Mouse (Mus musculus): ENCODE data around the gene Esm1.

Esm1 gene

DNA sequence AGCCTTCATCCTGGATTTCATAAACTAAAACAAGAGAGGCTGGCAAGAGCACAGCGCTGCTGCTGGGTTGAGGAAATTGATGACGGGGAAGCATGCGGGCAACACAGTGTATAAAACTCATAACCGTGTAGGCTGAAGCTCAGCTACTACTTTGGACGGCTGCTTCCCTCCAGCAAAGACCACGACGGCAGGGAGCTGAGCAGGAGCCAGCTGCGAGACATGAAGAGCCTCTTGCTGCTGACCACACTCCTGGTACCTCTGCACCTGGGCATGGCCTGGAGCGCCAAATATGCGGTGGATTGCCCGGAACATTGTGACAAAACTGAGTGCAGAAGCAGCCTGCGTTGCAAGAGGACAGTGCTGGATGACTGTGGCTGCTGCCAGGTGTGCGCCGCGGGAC, at the start of gene Esm1:
Esm1 (plus strand) TSS at position 36 of the 400 bp plus-strand sequence.
- no peak for DNase-seq (ENCODE audit: extremely low read depth, insufficient read length, low spot score)

DNA sequence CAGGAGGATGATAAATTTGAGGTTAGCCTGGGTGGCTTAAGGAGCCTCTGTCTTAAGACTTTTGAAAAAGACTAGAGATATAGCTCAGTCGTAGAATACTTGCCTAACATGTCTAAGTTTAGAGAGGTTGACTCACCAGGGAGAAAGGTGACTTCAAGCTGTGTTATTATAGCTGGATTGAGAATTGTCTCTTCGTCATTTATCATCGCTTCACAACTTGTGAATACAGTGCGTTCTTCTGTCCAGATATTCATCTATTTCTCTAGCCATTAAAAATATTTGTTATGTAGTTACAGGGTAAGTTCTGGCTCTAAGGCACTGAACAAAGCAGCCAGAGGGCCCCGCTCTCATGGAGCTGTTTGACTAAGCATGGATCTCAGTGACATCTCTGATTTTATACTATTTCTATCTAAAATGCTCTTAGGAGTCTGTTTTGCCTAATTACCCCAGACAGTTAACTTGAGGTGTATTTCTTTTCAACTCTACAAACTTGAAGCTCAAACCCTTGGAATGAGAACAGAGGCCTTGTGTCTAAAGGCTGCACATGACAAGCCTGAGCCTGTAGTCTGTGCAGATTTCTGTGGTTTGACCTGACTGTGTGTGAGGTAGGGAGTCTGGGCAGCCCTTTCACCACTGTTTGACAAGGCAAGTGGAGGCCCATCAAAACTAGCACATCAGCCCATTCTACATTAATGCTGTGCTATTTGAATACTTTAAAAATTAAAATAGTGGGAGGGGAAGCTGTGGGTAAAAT, 45.0 kb upstream of the Esm1 start:
- DNase-seq (ENCODE audit: extremely low read depth, insufficient read length, low spot score), result no peak

DNA sequence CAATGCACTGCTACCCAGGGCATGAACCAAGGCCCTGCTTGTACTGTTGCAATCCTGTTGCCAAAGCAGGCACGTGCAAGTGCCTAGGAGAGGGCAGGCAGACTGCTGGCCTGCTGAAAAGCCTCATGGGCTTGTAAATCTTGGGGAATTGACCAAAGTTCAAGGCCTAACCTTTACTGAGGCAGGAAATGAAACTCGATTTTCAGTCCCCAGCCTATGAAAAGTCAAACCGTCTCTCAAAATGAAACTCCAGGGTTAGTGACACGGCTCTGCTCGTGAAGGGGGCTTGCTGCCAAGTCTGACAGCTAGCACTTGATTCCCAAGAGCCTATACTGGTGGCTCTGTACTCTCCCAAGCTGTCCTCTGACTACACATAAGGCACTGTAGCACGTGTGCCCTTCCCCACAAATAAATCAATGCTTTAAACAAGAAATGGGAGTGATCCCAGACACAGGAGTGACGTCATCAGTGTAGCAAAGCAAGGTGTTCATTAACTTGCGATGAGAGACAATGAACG, 41.4 kb upstream of the Esm1 start:
- no peak for DNase-seq (ENCODE audit: extremely low read depth, insufficient read length, low spot score)

DNA sequence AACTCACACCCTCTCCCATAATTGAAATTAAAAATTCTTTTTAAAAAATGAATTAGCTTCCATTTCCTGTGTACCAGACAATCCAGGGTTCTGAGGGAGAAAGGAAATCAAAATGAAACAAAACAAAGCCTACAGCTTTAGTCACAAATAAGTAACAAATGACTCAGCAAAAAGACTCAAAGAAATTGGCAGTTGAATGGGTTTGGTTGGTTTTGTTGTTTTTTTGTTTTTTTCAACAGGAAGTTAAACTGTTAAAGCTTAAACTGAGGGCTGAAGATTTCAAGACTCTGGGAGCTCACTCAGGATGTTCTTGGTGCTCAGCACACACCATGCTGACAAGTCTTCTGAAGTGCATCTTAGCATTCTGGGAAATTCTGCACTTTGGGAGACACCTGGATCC, 39.2 kb upstream of the Esm1 start:
- peak; percentile 50 for DNase-seq (ENCODE audit: extremely low read depth, insufficient read length, low spot score)

DNA sequence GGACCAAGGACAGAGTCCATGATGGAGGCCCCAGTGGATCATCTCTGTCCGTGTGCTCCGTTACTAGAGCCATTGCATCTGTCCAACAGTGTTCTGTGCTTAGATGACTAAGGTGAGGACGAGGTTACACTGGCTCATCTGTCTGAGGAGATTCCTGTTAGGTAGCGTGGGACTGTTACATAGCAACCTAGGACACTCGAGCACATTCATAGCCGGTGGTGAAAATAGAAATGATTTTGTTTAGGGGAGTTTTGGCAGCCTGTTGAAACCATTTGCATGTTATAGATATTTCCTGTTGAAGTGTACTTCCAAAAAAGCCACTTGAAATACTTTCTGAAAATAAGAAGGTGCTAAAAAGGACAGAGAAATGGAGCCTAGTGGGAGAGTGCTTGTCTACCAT, 35.3 kb upstream of the Esm1 start:
- no peak for DNase-seq (ENCODE audit: extremely low read depth, insufficient read length, low spot score)

GRCm38 (mm10) chr13:113183310-113183709, 26.1 kb upstream of the Esm1 start:
- DNase-seq (ENCODE audit: extremely low read depth, insufficient read length, low spot score), result no peak

GRCm38 (mm10) chr13:113183720-113184119, 25.7 kb upstream of the Esm1 start:
- no peak for DNase-seq (ENCODE audit: extremely low read depth, insufficient read length, low spot score)

- DNase-seq (ENCODE audit: extremely low read depth, insufficient read length, low spot score), result no peak
Observed at GRCm38 (mm10) chr13:113196808-113197674, 12.4 kb upstream of the Esm1 start.

DNA sequence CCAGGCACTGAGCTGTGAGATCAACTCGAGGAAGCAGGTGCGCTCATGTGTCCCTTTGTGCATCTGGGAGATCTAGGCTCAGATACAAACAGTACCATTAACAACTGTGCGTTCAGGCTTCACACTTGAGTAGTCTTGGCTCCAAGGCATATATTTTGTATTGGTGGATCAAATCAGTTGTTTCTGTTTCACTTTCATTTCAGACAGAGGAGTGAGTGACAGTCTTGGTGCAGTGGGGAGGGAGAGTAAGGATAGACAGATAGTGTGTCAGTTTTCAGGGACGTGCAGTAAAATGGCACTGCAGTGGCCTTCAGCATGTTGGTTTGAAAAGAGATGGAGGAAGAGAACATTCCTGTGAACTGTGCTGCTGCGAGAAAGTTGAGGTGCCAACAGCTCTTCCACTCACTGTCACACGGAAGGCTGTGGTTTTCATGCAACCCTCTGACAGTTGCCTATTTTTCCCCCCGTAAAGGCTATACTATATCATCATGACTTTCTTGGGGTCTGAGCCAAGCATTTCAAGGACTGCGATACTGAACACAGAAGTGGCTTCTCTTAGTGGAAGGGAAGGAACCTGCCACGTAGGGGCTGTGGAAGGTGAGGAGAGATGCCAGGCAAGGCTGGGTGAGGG, 11.5 kb upstream of the Esm1 start:
- no peak for DNase-seq (ENCODE audit: extremely low read depth, insufficient read length, low spot score)

- DNase-seq (ENCODE audit: extremely low read depth, insufficient read length, low spot score), result no peak
Observed at GRCm38 (mm10) chr13:113199331-113199730, 10.1 kb upstream of the Esm1 start.

GRCm38 (mm10) chr13:113200726-113201125, 8.7 kb upstream of the Esm1 start:
- no peak for DNase-seq (ENCODE audit: extremely low read depth, insufficient read length, low spot score)

GRCm38 (mm10) chr13:113201631-113202030, 7.8 kb upstream of the Esm1 start:
- DNase-seq (ENCODE audit: extremely low read depth, insufficient read length, low spot score), result no peak

DNA sequence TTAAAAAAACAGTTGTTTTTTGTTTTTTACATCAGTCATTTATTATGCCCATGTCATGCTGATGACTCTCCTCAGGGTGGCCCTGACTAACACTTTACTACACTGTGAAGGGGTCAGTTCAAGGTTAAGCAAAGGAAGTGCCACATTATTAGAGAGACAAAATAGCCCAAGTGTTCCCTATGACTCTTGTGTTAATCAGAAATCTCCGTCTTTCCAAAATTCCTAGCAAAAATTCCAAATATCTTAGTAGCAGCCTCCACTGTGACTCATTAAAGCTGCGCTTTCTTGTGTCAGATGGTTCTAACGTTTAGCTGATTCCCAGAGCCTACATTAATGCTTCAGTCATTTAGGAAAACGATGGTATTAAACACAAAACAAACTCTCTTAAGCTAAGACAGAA, 7.3 kb upstream of the Esm1 start:
- peak; percentile 44 for DNase-seq (ENCODE audit: extremely low read depth, insufficient read length, low spot score)

DNA sequence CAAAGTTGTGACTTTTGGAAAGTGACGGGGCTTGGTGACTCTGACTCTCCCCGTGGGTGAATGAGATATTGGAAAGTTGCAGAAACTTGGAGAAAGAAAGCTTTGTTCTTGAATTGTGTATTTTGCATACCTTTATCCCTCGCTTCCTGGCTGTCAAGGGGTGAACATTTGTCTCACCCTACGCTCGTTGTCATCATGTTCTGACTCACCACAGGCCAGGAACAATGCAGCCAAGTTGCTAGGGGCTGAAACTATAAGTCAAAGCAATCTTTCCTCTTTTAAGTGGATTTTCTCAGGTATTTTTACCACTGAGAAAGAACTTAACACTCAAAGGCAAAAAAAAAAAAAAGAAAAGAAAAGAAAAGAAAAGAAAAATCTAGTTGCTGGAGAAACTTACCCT, 6.3 kb upstream of the Esm1 start:
- no peak for DNase-seq (ENCODE audit: extremely low read depth, insufficient read length, low spot score)

GRCm38 (mm10) chr13:113205346-113205745, 4.1 kb upstream of the Esm1 start:
- no peak for DNase-seq (ENCODE audit: extremely low read depth, insufficient read length, low spot score)

DNA sequence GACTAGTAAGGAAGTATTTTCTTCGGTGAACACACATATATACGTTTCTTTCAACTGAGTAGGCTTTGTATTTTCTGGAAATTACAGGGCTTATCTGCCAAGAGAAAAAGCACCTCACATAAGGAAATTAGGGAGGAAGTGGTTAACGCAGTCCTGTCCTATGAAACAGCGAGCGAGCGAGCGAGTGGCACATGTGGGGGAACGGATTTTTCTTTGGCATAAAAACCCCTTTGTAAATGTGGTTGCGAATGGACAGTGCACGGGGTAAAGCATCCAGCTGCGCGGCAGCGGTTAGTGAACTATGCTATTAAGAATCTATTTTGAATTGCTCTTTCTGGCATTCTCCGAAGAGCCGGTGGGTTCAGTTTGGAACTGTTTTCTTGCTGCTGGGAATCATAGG, 1.9 kb downstream of the Esm1 start:
- no peak for DNase-seq (ENCODE audit: extremely low read depth, insufficient read length, low spot score)

DNA sequence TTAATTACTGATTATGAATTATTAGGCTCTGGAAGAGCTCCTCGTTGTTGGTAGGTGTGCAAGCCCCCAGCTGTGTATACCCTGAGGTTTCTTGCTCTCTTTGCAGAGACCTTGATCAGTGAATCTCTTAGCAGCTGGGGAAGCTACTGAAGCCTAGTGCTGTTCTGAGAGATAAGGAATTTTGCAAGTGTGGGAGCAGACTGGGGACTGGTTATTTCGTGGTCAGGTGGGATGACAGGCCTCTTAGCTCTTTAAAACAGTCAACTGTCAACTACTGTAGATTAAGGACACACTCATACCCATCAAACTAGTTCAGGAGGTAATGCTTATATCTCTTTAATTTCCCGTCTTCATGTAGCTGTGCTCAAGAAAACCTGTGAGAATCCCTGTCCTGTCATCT, 2.9 kb downstream of the Esm1 start:
- no peak for DNase-seq (ENCODE audit: extremely low read depth, insufficient read length, low spot score)

- DNase-seq (ENCODE audit: extremely low read depth, insufficient read length, low spot score), result no peak
Observed at GRCm38 (mm10) chr13:113213865-113214264, 4.4 kb downstream of the Esm1 start.

- no peak for DNase-seq (ENCODE audit: extremely low read depth, insufficient read length, low spot score)
Observed at GRCm38 (mm10) chr13:113221851-113222250, 12.4 kb downstream of the Esm1 start.

DNA sequence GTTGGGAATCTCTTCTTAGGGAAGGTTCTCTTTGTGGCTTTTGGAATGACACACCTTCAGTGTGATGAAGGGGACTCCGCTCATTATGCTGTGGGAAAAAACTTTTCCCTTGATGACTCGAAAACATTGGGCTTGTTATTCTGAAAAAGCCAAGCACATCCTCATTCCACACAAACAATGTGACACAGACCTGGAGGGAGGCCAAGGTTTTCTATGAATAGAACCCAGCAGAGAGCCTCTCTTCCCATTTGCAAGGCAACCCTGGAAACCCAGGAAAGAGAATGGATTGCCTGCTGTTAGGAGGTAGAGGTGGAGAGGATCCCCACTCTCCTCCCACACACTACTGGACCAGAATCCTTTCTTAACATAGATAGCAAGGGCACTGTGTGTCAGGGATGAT, 14.6 kb downstream of the Esm1 start:
- no peak for DNase-seq (ENCODE audit: extremely low read depth, insufficient read length, low spot score)

- DNase-seq (ENCODE audit: extremely low read depth, insufficient read length, low spot score), result no peak
Observed at GRCm38 (mm10) chr13:113225811-113226210, 16.4 kb downstream of the Esm1 start, which contains the start of gene Gzmk. TSS of gene Gzmk (minus strand) at chr13:113225908.
